Mouse (Mus musculus): ENCODE results near the gene Tigd2.
"Not testable (repeated sequence)": the region's sequence is repeated elsewhere in the genome, so short reads cannot be mapped to it uniquely, and the experiment has no call there.

The Tigd2 gene

DNA sequence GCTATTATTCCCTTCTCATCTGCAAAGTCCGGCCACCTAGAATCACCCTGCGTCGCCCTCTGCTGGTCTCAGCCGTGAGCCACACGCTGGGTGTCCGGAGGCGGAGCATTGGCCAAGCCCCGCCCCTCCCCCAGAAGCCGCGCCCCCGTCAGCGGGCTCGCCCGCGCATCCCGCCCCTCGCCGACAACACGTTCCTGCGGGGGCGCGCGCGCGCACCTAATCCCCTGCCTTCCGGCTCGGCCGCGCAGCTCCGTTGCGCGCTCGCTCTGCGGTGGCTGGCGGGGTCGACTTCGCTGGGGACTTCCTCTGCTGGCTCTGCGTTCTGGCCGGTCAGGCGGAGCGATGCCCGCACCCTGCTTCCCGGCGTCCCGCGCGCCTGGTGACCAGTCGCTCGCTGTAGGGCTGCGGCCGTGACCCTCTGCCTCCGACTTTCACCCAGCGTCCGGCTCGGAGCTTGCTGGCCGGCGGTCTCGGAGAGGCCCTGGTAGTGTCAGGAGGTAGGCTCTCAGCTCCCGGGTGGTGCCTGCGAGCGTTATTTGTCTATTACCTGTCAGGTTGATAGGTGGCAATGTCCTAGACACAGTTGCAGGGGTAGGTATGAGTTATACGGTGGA lies at the start of gene Tigd2:
TSS of gene Tigd2 (plus strand) at position 186 of the 614 bp plus-strand sequence.
- DNase-seq: peak; percentile 92

DNA sequence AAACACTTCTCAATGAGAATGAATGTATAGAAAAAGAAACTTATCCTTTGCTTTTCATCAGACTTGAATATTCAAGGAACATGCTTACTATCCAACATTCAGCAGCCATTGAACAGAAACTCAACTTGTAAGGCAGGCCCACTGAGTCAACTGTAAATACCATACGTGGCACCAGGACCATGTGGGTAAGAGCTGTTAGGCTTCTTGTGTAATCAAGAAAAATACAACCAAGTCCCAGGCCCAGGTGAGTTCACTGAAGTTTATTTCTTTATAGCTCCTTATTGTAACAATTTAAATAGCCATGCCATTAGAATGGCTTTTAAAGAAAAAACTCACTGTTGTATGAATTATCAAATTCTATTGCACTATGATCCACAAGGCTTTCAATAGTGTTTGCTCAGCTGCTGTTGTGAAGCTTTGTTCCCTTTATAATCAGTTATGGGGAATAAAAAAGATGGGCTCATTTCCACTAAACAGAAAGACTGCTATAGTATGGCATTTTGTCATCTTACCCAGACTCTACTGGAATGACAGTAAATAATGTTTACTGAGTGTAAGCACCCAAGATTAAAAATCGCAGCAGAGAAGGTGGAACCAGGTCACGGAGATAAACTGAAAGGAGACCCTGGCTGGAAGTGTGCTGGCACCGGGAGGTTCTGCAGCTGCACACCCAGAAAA lies 46.7 kb upstream of the Tigd2 start:
- no peak for DNase-seq

DNA sequence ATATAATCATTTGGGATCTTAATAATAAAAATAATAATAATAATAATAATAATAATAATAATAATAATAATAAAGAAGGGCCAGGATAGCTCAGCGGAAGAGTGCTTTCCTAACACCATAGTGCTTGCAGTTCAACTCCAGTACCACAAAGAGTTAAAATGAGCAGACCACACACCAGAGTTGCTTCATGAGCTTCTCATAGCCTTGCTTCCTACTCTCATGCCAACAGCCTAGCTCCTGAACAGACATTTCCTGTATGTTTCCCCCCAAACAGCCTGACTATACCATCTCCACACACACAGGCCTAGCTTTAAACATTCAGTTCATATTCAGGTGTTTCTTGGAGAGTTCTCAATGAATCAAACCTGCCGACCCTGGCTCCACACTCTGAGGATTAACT lies 45.8 kb upstream of the Tigd2 start:
- no peak for DNase-seq

DNA sequence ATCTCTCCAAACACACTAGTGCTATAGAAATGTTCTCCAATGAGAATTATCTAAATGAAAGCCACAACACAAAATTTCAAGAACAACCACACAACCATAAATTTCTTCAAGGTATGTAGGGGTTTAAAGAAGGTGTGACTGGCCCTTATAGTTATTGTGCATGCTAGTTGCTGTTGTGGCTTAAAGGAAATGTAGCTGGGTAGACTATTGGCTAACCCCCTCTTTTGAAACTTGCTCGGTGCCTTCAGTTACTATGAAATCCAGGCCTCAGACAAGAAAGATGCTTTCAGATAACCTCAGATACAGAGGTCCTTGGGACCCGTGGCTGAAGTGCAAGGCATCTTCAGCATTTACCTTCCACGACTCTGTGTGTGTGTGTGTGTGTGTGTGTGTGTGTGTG lies 45.3 kb upstream of the Tigd2 start:
- DNase-seq: no peak

DNA sequence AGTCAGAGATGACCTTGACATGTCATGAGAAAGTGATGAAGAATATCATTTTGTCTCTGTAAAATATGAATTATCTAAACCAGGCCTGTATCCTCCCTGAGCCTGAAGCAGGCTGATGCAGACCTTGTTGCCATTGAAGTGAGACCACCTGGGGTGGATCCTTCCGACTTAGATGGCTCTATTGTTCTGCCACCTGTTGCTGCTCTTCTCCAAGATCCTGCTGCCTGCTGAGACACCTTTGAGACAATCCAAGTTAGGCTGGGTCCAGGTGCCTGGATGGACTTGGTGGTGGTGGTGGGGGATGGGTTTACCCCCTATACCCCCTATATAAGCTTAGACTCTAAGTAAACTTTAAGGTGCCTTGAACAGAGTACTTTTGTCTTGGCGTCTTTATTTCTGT lies 39.7 kb upstream of the Tigd2 start:
- DNase-seq: no peak

DNA sequence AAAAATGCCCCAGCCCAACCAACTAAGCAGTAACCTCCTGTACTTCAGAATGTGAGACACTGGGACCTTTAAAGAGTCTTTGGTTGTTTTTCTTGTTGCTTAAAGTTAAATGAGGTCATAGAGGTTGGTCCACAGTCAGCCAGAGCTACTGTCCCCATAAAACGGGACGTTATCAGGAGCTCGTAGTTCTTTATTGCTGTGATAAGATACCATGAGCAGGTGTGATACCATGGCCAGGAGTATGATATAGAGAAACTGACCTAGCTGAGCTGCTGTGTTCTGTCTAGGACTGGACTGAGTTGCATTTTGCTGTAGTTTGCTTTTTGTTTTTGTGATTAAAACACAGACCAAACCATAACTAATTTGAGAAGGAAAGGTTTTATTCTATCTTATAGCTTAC lies 37.4 kb upstream of the Tigd2 start:
- DNase-seq: no peak

DNA sequence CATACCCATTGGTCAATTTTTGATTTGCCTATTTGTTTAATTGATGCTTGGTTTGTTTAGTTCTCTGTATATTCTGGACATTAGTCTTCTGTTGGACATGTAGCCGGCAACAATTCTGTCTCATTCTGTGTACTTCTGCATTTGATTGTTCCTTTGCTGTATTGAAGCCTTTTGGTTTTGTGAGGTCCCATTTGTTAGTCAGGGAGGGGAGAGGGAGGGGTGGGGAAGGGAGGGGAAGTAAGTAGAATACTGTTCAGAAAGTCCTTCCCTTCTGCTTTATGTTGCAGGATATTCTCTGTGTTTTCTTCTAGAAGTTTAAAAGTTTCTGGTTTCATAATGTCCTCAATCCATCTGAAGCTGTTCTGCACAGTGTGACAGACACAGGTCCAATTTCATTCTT lies 34.7 kb upstream of the Tigd2 start:
- no peak for DNase-seq

DNA sequence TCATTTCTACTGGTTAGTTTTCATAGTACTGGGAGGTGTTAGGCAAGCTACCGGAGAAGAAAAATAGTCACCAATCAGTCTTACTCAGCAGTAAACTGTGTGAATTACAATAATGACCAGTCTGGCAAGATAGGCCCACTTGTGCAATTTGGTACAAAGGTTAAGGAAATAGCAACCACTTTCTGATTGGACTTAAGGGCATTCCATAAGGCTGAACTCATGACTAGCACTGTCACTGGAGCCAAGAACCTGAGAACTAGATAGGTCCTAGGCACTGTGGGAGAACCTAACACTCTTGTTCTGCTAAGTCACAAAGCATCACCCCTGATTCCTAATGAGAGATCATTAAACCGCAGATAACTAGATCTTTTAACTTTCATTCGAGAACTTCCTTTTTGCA lies 30.6 kb upstream of the Tigd2 start:
- no peak for DNase-seq

DNA sequence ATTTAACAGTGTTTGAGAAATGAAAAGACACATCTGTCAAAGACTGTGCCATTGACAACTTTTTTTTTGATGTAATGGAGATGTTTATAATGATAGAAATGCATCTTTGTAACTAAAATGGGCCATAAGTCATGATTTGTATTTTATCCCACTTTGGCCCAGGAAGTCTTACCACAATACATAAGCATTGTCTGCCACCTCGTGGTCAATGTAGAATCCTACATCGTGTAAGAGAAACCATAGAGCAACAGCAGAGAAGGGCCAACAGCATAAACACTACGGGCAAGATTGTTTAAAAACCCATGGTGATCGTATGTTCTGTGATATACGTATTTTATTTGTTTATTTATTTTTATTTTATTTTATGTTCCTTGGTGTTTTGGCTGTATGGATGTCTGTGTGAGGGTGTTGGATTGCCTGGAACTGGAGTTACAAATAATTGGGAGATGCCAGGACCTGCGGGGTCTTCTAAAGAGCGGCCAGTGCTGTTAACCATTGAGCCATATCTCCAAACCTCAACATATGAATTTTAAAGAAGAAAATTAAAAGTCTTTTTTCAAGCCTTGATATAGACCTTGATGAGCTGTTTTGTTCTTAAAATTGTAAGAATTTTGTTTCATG lies 28.2 kb upstream of the Tigd2 start:
- peak; percentile 76 for DNase-seq

DNA sequence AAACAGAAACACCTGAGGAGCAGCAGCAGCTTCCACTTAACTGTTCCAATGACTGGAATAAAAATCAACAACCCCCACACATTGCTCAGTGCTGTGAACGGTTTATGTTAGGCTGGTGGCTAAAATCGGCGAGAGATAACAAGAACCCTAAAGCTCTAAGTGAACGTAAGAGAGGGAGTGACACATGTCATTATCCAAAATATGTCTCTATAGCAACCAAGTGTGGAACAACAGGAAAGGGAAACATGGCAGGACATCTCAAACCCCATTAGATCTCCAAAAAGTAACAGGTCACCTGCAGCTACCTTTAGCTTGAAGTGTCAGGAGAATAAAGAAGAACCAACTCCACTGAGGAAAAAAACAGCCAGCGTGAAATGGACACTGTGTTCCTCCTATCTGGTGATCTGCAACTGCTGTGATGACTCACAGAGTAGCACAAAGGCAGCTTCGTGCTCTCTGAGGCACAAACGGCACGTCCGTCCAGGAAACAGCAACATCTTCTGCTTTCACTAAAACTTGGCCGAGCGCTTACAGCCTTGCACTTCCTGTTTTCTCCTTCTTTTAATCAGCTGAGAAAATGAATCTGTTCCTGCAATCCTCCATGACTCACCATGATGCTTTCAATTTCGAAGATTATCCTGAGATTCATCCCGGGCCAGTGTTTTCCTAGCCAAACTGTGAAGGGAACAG lies 23.5 kb upstream of the Tigd2 start:
- no peak for DNase-seq

DNA sequence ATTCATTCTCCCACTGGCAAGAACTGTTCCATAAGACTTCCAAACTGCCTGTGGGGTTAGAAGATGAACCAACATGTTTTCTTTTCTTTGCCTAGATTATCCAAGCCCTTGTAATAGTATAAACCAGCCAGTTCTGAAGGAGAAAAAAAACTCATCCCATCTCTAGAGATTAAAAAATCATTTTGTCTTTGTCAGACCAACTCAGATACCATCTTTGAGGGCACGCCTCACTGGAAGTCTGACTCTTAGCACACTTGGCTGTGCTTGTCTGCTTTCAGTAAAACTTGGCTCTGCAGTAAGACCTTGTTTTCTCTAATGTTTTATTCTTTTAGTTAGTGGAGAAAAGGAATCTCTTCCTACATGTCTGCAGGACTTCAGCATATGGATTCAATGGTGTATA lies 18.7 kb upstream of the Tigd2 start:
- DNase-seq: no peak

DNA sequence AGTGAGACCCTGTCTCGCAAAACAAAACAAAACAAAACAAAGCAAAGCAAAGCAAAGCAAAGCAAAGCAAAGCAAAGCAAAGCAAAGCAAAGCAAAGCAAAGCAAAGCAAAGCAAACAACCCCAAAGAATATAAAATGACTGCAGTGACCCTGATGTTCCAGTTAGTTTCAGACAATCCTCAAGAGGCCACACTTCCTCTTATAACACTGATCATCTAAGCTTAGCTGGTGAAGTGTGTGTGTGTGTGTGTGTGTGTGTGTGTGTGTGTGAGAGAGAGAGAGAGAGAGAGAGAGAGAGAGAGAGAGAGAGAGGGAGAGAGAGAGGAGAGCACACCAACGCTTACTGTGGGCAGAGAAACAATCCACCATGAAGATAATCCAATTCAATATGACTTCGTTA lies 14.2 kb upstream of the Tigd2 start:
- DNase-seq: not testable (repeated sequence)

DNA sequence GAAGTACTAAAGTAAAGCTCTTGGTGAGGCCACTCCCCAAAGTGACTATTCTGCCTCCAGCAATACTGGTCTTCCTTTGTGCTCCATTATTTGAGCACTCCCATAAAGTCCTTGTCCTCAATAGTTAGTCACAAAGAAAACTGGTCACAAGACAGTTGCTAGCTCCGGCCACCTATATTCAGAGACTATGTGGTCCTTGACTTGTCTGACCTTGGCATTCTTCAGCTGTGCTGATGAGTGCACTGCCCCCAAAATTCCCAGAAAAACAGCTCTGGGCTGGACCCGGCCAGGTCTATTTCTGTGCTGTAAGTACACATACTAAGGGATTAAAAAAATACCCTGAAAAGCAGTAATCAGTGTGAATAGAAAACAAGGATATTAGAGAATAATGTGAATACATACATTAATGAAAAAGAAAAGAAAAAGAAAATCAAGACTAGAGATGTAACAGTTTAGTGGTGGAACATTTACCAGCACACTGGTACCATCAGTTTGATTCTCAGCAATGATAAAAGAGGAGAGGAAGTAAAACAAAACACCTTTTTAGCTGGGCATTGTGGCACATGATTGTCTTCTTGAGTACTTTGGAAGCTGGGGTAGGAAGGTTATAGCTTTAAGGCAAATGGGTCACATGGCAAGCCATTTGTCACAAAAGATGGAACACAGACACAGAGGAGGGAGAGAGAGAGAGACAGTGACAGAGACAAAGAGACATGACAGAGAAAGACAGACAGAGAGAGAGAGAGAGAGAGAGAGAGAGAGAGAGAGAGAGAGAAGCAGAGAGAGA lies 12.6 kb upstream of the Tigd2 start:
- DNase-seq: no peak

DNA sequence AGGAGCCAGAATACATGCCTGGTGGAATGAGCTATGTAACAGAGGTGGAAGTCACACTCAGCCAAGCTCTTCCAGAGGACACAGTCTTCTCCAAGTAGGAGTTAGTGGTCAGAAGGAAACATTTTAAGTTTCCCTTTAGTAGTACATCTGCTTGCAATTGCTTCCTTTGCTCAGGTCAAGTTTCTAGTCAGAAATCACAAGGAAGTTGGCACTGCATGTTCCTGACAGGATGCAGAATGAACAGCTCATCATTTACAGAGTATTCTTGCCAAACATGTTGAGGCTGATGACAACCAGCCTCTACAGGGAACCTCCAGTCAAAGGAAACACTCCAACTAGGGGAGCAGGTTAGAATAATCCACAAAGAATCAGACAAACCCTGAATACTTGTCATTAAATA lies 11.9 kb upstream of the Tigd2 start:
- DNase-seq: no peak

DNA sequence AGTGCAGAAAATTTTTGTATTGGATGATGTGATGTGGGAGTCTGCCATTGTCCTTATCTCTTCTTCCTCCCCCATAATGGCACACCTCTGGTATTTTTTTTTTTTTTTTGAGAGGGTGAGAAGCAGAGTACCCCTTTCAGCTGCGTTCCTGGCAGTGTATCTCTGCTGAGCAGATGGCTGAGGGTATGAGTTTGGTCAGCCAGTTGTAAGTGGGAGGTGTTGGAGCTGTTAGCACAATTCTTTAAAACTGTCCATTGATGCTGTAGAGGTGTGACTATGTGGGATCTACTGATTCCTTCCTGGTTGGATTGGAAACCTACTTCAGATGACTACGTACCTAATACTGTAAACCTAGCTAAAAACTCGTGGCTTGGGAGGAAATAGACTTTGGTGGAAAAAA lies 10.3 kb upstream of the Tigd2 start:
- no peak for DNase-seq

DNA sequence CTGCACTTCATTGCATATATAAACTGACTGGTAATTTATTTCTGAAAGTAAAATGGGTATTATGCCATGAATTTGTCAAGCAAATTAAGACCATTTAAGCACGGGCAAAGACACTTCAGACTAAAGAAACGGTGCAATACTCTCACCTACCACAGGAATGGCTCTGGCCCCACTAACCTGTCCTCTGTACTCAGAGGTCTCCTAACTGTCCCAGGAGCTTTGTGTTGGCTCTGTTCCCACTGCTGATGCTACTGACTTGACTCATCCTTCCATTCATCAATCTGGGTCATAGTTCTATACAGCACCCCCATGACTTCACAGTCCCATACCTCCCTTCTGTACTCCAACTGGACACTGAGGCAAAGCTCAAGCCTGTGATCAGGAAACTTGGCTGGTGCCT lies 9.6 kb upstream of the Tigd2 start:
- no peak for DNase-seq

DNA sequence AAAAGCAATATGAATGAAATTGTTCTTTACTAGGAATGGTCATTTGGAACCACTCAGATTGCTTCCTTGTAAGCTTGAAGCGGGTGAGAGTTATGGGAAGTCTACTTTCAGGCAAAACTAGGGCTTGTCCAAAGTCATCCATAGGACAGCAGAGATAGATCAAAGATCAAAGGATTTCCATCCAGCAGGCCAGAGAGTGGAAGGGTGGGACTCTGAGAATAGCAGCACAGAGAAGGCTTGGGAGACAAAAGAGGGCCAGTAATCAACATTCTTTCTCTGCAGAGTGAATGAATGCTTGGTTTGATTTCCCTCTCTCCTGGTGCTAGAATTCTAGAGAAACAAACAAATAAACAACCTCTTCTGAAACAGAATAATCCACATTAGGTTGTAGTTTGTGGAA lies 1.1 kb upstream of the Tigd2 start:
- peak; percentile 12 for DNase-seq

DNA sequence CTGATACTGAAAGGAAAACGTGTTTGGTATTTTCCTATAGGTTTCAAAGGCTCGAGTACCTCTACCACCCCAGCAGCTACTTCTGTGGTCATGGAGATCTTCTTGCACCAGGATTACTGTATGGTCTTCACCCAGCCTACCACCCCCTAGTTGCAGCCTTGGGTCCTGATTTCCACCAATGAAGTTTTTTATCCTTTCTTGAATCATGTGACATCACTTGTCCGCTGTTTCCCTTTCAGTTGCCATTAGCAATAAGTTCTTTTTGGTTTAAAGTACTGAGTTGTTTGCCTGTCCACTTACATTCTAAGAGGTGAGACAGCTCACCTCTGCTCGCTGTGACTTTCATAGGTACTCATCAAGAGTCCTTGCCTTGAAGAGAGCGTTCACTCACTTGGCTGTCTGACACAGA lies 633 bp downstream of the Tigd2 start:
- no peak for DNase-seq

DNA sequence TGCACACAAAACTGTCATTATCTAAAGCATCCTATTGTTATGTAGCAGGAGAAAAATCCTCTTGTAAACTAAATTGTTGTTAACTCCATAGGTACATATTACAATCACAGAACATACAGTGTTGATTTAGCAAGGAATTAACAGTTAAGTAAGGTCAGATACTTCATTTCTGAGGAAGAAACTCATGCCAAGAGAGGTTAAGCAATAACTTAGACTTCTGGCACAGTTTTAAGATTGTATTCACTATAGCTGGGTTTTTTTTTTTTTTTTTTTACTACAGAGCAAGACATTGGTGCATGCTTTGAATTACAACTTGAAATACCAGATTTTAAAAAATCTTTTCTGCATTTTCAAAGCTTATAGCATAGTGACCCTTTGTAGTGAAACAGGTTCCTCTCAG lies 24.5 kb downstream of the Tigd2 start:
- DNase-seq: no peak

DNA sequence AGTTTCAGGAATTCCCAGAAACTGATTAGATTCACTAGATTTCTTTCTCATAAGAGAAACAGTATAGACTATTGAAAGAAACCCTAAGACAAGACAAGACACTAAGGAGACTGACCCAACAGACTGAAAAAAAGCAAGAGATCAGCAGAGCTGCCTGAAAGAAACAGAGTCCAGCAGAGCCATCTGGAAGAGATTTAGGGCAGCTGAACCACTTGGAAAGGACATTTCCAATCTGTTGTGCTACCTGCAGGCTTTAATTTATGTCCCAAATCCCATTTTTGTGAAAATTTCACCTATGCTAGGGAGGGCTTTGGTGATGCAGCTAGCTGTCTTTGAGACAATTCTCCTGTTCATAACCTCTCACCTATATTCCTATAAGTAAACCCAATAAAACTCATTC lies 25.0 kb downstream of the Tigd2 start:
- DNase-seq: peak; percentile 83

DNA sequence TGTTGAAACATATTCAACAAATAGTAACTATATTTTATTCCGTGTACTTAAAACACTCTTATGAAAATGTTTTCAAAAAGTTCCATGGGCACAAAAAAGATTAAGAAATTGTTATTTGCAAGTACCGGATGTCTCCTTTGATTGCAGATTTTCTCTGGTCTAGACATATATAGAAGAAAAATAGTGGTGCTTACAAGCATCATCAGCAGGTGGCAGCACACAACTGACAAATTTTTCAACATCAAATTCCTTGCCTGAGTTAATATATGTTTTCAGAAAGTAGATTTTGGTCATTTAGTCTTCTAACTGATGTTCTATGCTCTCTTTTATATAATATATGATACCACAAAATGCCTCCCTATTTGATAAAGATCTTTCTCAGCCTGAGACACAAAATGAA lies 41.0 kb downstream of the Tigd2 start:
- peak; percentile 78 for DNase-seq

DNA sequence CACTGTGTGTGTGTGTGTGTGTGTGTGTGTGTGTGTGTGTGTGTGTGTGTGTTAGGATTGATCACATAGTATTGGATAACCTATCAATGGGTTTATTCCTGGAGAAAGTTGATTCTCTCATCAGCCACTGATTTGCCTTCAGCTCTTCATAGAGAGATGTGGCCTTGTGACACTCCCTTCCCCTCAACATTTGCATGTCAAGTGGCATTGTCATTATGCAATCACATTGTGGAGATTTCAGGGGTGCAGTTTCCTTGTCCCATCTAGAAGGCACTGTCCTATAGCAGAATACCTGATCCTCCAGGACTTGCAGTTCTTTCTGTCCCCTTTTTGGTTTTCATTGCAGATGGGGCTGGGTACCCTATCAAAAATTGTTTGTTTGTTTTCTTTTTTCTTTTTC lies 41.9 kb downstream of the Tigd2 start:
- no peak for DNase-seq

DNA sequence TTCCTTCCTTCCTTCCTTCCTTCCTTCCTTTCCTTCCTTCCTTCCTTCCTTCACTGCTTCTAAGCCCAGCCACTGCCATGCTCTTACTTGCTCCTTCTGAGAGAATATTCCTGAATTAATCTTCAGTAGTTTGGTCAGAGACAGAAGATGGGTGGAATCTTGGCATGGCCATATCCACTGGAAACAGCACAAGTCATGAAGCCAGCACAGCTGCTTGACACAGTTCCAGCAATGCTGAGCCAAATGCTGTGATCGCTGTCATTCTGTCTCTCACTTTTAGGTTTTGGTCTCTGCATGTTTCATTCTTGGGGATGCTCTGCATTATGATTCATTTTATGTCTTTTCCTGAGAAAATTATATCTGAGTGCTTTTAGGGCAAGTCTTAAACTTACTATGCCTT lies 47.2 kb downstream of the Tigd2 start:
- no peak for DNase-seq

All from cerebellum, adult 9-10 months (tissue).